Mouse (Mus musculus) megakaryocyte progenitor cell, adult 5-6 weeks (primary cell): ENCODE results near the gene Hyal4. TPM values are rescaled to one million over a fixed set of nuclear protein-coding genes. Genes with fewer than 3 reads are reported as not detected.

ENCODE experiments used
- ATAC-seq: replicated peaks from 2 replicates; pipeline ENCODE4 v1.8.0; 2016; ENCODE audit warnings: mild to moderate bottlenecking, moderate TSS enrichment, inconsistent platforms; ENCODE audit not compliant: poor library complexity
- total RNA-seq, 2 experiments: library from RNA; stranded (forward) in 1 of 2; stranded (reverse) in 1 of 2; fragments of 157-497, 149-512 nt in 1 of 2; fragments of 200-1000 nt in 1 of 2; gene quantifications; 2 replicates each; pipeline versions ENCODE4 v1.2.3 to v1.2.4; 2015 to 2017

The Hyal4 gene
- total RNA-seq (2015) (not detected in 2 replicates), total RNA-seq (2017) (not detected in 2 replicates)

GRCm38 (mm10) chr6:24748029-24748428 is at the start of gene Hyal4:
TSS of gene Hyal4 (plus strand) at chr6:24748329.
- ATAC-seq: no peak

- no peak for ATAC-seq
These were observed 41.0 kb upstream of the Hyal4 start for GRCm38 (mm10) chr6:24707090-24707489.

GRCm38 (mm10) chr6:24707499-24707898 is 40.6 kb upstream of the Hyal4 start:
- no peak for ATAC-seq

GRCm38 (mm10) chr6:24721317-24722099 is 26.6 kb upstream of the Hyal4 start:
- ATAC-seq: peak; percentile 88

GRCm38 (mm10) chr6:24728130-24728529 is 20.0 kb upstream of the Hyal4 start:
- no peak for ATAC-seq

GRCm38 (mm10) chr6:24732945-24733344 is 15.2 kb upstream of the Hyal4 start, which contains the start of gene Hyal6:
TSS of gene Hyal6 (plus strand) at chr6:24733245.
- no peak for ATAC-seq

- no peak for ATAC-seq
These were observed 13.6 kb upstream of the Hyal4 start for GRCm38 (mm10) chr6:24734565-24734964.

GRCm38 (mm10) chr6:24759281-24759680 is 11.2 kb downstream of the Hyal4 start:
- no peak for ATAC-seq

- no peak for ATAC-seq
These were observed 18.1 kb downstream of the Hyal4 start for GRCm38 (mm10) chr6:24766261-24766660.

- no peak for ATAC-seq
These were observed 31.1 kb downstream of the Hyal4 start for GRCm38 (mm10) chr6:24779182-24779581.

- ATAC-seq: no peak
These were observed 42.8 kb downstream of the Hyal4 start, which contains the start of gene Spam1 for GRCm38 (mm10) chr6:24790888-24791287. TSS of gene Spam1 (plus strand) at chr6:24791188.

Other genes starting within 250 kb of the Hyal4 start
- 0.05 TPM in 1 of 2 replicates, not detected in the other for gene Iqub, start 233.3 kb upstream of the Hyal4 start, total RNA-seq (2015)
- not detected in 2 replicates for gene Iqub, start 233.3 kb upstream of the Hyal4 start, total RNA-seq (2017)
- gene Ndufa5, start 220.3 kb upstream of the Hyal4 start, total RNA-seq (2015): 127 and 130 TPM in 2 replicates
- gene Ndufa5, start 220.3 kb upstream of the Hyal4 start, total RNA-seq (2017): 319 and 343 TPM in 2 replicates
- gene Asb15, start 220.2 kb upstream of the Hyal4 start, total RNA-seq (2015): not detected in 2 replicates
- not detected in 2 replicates for gene Asb15, start 220.2 kb upstream of the Hyal4 start, total RNA-seq (2017)
- gene Lmod2, start 150.6 kb upstream of the Hyal4 start, total RNA-seq (2015): not detected in 2 replicates
- gene Lmod2, start 150.6 kb upstream of the Hyal4 start, total RNA-seq (2017): not detected in 2 replicates
- 20.1 and 21.5 TPM in 2 replicates for gene Wasl, start 83.3 kb upstream of the Hyal4 start, total RNA-seq (2015)
- gene Wasl, start 83.3 kb upstream of the Hyal4 start, total RNA-seq (2017): 5.1 and 7.0 TPM in 2 replicates
- gene Hyal6, start 15.1 kb upstream of the Hyal4 start, total RNA-seq (2015): not detected in 2 replicates
- gene Hyal6, start 15.1 kb upstream of the Hyal4 start, total RNA-seq (2017): not detected in 2 replicates
- not detected in 2 replicates for gene Spam1, start 42.9 kb downstream of the Hyal4 start, total RNA-seq (2015)
- gene Spam1, start 42.9 kb downstream of the Hyal4 start, total RNA-seq (2017): not detected in 2 replicates
- not detected in 2 replicates for gene Hyal5, start 109.7 kb downstream of the Hyal4 start, total RNA-seq (2015)
- not detected in 2 replicates for gene Hyal5, start 109.7 kb downstream of the Hyal4 start, total RNA-seq (2017)
- gene Tmem229a, start 208.0 kb downstream of the Hyal4 start, total RNA-seq (2015): not detected in 2 replicates
- gene Tmem229a, start 208.0 kb downstream of the Hyal4 start, total RNA-seq (2017): not detected in 2 replicates